Mouse (Mus musculus) limb, embryonic 14.5 days (tissue): ENCODE data around the gene Pfdn6. TPM values are rescaled to one million over a fixed set of nuclear protein-coding genes. Genes with fewer than 3 reads are reported as not detected.
"Not testable (repeated sequence)": the region's sequence is repeated elsewhere in the genome, so short reads cannot be mapped to it uniquely, and the experiment has no call there.

ENCODE experiments used
- ATAC-seq: fragments of 200-750 bp; cut with Nextera tagmentation; 2 replicates; pipeline ENCODE4 v1.8.0; 2017; ENCODE audit warnings: low read depth, moderate number of reproducible peaks, moderate TSS enrichment; ENCODE audit not compliant: low FRiP score
- DNase-seq: peaks from one replicate; pipeline ENCODE4 v3.0.0-alpha.2; 2015; ENCODE audit warnings: low spot score
- H3K27ac ChIP-seq: fragments of 300-500 bp; sonication (generic); replicated peaks from 2 replicates; pipeline ENCODE4 v1.5.1; 2014; ENCODE audit warnings: low read depth, mild to moderate bottlenecking, low read length, moderate library complexity, mixed read lengths
- H3K27me3 ChIP-seq: fragments of 300-500 bp; sonication (generic); 2 replicates; pipeline ENCODE4 v1.6.1; 2014; ENCODE audit warnings: low read length, mixed read lengths; ENCODE audit not compliant: control insufficient read depth, insufficient read depth
- H3K36me3 ChIP-seq: fragments of 300-500 bp; sonication (generic); 2 replicates; pipeline ENCODE4 v1.6.1; 2014; ENCODE audit warnings: mild to moderate bottlenecking, low read length, moderate library complexity, mixed read lengths; ENCODE audit not compliant: control insufficient read depth, insufficient read depth
- H3K4me1 ChIP-seq: fragments of 300-500 bp; sonication (generic); 2 replicates; pipeline ENCODE4 v1.6.1; 2014; ENCODE audit warnings: antibody characterized with exemption, low read length, mixed read lengths; ENCODE audit not compliant: control insufficient read depth, insufficient read depth
- H3K4me2 ChIP-seq: fragments of 300-500 bp; sonication (generic); replicated peaks from 2 replicates; pipeline ENCODE4 v1.6.1; 2014; ENCODE audit warnings: low read depth, mild to moderate bottlenecking, low read length, moderate library complexity; ENCODE audit not compliant: severe bottlenecking
- H3K4me3 ChIP-seq: fragments of 300-500 bp; sonication (generic); replicated peaks from 2 replicates; pipeline ENCODE4 v1.5.1; 2014; ENCODE audit warnings: low read length
- H3K9ac ChIP-seq: fragments of 300-500 bp; sonication (generic); 2 replicates; pipeline ENCODE4 v1.6.1; 2014; ENCODE audit warnings: mild to moderate bottlenecking, low read depth, low read length, moderate library complexity; ENCODE audit not compliant: severe bottlenecking
- H3K9me3 ChIP-seq: fragments of 300-500 bp; sonication (generic); 2 replicates; pipeline ENCODE4 v1.6.1; 2016; ENCODE audit warnings: low read length; ENCODE audit not compliant: control insufficient read depth
- POLR2A ChIP-seq: fragments of 200-500 bp; IDR thresholded peaks from 2 replicates; pipeline ENCODE4 v1.8.0; 2012; ENCODE audit warnings: inconsistent platforms, mild to moderate bottlenecking, moderate library complexity, borderline replicate concordance; ENCODE audit not compliant: insufficient read depth, insufficient read length; ENCODE audit errors: extremely low read depth
- WGBS: fragments of 180-500 bp; shearing (Covaris S2); extraction: QIAGEN DNeasy Blood & Tissue Kit; methylation state at CpG from one replicate; pipeline ENCODE4 v1.1.7; 2014; 5-methylcytosine and 5-hydroxymethylcytosine counted together
- polyA plus RNA-seq, 2 experiments: library from polyadenylated mRNA; depleted of rRNA in 1 of 2; stranded (reverse) in 1 of 2; unstranded in 1 of 2; fragments of >200 nt; fragmentation: Nextera tagmentation in 1 of 2; extraction: Ambion mirVana in 1 of 2; gene quantifications; 2 replicates each; pipeline versions ENCODE4 v1.2.1 to v1.2.3; 2012 to 2014

The Pfdn6 gene
- polyA plus RNA-seq, 2 experiments, result 104 to 135 TPM

DNA sequence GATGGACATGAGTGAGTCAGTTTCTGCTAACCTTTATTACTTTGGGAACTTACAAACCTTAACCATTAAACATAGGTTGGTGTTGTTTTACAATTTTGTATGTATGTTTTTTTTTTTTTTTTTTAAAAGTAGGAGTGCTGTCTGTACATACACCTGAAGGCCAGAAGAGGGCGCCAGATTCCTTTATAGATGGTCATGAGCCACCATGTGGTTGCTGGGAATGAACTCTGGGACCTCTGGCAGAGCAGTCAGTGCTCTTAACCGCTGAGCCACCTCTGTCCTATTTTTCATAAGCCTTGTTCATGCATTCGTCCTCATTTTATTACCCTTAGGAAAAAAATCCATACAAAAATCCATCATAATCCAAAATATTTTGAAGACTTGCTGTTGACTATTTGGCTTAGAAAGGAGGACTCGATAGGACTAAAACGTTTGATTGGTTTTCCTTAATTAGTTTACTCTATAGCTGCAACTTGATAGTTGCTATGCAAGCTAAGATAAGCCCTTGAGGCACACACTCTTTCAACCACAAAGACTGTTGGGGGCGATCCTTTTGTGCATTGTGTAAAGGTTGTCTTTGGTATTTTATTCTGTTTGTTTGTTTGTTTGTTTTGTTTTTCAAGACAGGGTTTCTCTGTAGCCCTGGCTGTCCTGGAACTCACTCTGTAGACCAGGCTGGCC lies 42.9 kb downstream of the Pfdn6 start:
- no peaks in the 10 kb centered on the region for H3K27me3 ChIP-seq
- no peak for TF ChIP-seq POLR2A
- no peak overlapping the region for H3K27ac ChIP-seq
- H3K4me3 ChIP-seq, result no peak overlapping the region
- no peak overlapping the region for H3K4me2 ChIP-seq
- DNase-seq, result peak; percentile 58
- WGBS, result 45% methylated on average over 6 of the region's 6 CpGs
- no peaks in the 10 kb centered on the region for H3K9me3 ChIP-seq
- no peak for ATAC-seq
- no peak overlapping the region for H3K9ac ChIP-seq
- no peaks in the 10 kb centered on the region for H3K36me3 ChIP-seq
- no peaks in the 10 kb centered on the region for H3K4me1 ChIP-seq

GRCm38 (mm10) chr17:33893011-33893410 lies 47.1 kb downstream of the Pfdn6 start:
- 74% methylated on average over 4 of the region's 4 CpGs for WGBS
- H3K9me3 ChIP-seq, H3K27me3 ChIP-seq, DNase-seq, H3K4me3 ChIP-seq, ATAC-seq, H3K9ac ChIP-seq, H3K4me1 ChIP-seq, H3K36me3 ChIP-seq, H3K27ac ChIP-seq, H3K4me2 ChIP-seq: not testable (repeated sequence)

DNA sequence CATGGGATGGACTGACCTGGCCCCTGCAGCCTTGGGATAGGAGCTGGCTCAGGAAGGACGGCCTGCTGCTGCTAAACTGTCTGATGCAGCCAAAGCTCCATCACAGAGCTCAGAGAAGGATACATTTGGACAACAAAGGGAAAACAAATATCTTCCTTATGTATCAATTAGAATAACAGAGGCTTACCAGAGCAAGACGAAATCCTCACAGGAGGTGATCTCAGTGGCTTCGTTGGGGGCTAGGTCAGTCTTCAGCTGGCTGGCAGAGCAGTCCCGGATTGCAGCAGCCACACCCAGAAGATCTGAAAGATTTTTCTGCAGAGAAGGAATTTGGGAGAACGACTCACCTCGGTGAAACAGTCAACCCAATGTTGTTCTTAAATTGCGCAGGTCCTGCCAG lies 47.7 kb downstream of the Pfdn6 start:
- ATAC-seq, result no peak
- Histone ChIP-seq H3K36me3 (no peaks in the 10 kb centered on the region), H3K4me2 (no peak overlapping the region), H3K4me1 (peaks cover 9% of the 10 kb centered on the region), H3K9ac (no peak overlapping the region), H3K27me3 (no peaks in the 10 kb centered on the region), H3K4me3 (no peak overlapping the region), H3K27ac (no peak overlapping the region), H3K9me3 (no peaks in the 10 kb centered on the region)
- 27% methylated on average over 7 of the region's 7 CpGs for WGBS
- no peak for DNase-seq
- no peak for TF ChIP-seq POLR2A

GRCm38 (mm10) chr17:33891892-33892291 lies 48.3 kb downstream of the Pfdn6 start:
- not testable (repeated sequence) for H3K36me3 ChIP-seq, H3K9me3 ChIP-seq, H3K4me3 ChIP-seq, H3K9ac ChIP-seq, DNase-seq, H3K4me2 ChIP-seq, H3K27me3 ChIP-seq, H3K4me1 ChIP-seq, H3K27ac ChIP-seq, ATAC-seq
- WGBS, result 72% methylated on average over 6 of the region's 6 CpGs

DNA sequence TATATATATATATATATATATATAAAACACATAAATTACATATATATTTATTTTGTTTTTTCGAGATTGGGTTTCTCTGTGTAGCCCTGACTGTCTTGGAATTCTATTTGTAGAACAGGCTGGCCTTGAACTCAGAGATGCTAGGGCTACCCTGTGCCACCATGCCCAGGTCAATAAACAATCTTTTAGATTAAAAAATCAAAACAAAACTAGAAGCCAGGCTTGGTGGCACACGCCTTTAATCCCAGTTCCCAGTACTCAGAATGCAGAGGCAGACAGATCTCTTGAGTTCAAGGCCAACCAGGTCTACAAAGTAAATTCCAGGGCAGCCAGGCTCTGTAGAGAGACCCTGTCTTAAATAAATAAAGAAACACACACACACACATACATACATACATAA lies 48.8 kb downstream of the Pfdn6 start:
- H3K9ac ChIP-seq, result no peak overlapping the region
- TF ChIP-seq POLR2A, result no peak
- no peaks in the 10 kb centered on the region for H3K27me3 ChIP-seq
- peaks cover under 1% of the 10 kb centered on the region; the same call in 1 of the 2 replicates for H3K36me3 ChIP-seq
- H3K27ac ChIP-seq, result no peak overlapping the region
- no peak for ATAC-seq
- no peak overlapping the region for H3K4me2 ChIP-seq
- 75% methylated on average over 2 of the region's 2 CpGs for WGBS
- no peak overlapping the region for H3K4me3 ChIP-seq
- H3K9me3 ChIP-seq, result no peaks in the 10 kb centered on the region
- DNase-seq, result no peak
- H3K4me1 ChIP-seq, result peaks cover 9% of the 10 kb centered on the region
